Mouse (Mus musculus) adipocyte (in vitro differentiated cells): ENCODE measurements around the gene Vmn1r49.
"Not testable (repeated sequence)": the region's sequence is repeated elsewhere in the genome, so short reads cannot be mapped to it uniquely, and the experiment has no call there.

Experiments
- DNase-seq: peaks from one replicate; pipeline ENCODE4 v3.0.0-alpha.2; 2016; ENCODE audit warnings: low spot score

Gene Vmn1r49

DNA sequence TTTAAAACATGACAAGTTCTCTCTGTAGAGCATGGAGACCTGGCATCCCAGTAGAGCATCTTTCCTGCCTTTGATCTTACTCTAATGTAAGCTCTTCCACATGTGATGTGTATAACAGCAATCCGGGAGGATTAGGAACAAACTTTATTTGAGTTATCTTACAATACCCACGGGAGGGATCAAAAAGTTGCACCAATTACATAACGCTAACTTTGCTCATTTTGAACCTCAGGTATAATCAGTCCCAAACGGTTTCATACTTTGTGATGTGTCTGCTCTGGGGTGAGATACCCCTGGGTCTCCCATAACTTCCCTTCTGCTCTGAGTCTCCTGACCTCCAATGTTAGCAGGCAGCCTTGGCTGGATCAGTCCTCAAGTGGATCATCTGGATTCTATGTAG lies at the start of gene Vmn1r49:
Gene Vmn1r49, minus strand, starts transcription at position 101 of the 400 bp plus-strand sequence.
- DNase-seq, result no peak

- not testable (repeated sequence) for DNase-seq
These were observed 44.0 kb upstream of the Vmn1r49 start, which contains the start of gene Vmn1r51 for GRCm38 (mm10) chr6:90122296-90122695. Gene Vmn1r51, plus strand, starts transcription at chr6:90122596.

DNA sequence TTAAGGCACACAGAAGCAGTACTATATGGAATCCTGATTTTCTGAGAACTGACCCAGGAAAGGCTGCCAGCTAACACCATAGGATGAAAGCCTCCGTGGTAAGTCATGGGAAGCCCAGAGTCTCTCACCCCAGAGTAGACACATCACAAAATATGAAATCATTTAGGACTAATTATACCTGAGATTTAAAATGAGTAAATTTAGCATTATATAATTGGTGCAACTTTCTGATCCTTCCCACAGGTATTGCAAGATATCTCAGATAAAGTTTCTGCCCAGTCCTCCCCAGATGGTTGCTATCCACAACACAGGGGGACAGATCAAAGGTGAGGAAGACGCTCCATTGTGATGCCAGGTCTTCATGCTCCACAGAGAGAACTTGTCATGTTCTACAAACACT lies 22.8 kb upstream of the Vmn1r49 start, which contains the start of gene Vmn1r50:
Gene Vmn1r50, plus strand, starts transcription at position 301 of the 400 bp plus-strand sequence.
- no peak for DNase-seq

GRCm38 (mm10) chr6:90100566-90100965 lies 22.3 kb upstream of the Vmn1r49 start:
- peak; percentile 21 for DNase-seq

DNA sequence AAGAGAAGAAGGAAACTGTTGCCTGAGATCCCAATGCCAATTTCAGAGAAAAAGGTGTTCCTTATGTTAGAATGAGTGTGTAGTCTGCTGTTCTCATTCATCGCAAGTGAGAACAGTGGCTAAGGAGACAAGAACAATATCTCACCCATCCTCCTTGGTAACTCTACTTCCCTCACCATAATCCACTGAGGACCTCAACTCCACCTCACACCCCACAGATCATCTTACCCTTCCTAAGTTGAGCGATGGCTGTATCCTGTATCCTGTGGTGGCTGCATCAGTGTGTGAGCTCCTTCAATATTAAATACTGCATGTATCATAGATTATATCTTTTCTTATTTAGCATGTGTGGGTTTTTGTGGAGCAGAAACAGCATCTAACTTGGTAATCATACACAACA lies 41.6 kb downstream of the Vmn1r49 start, which contains the start of gene Vmn1r48:
Gene Vmn1r48, minus strand, starts transcription at position 101 of the 400 bp plus-strand sequence.
- not testable (repeated sequence) for DNase-seq
